Mouse (Mus musculus): Measurements from ENCODE around the gene Tctex1d1.

GRCm38 (mm10) chr4:102930679-102931078, 47.7 kb upstream of the Tctex1d1 start:
- TF ChIP-seq CTCF (IDR thresholded peaks at IDR 0.05; ENCODE audit: extremely low read depth, insufficient read depth, insufficient read length, insufficient replicate concordance) (no peak), POLR2A (IDR thresholded peaks at IDR 0.05; ENCODE audit: low read depth, low read length) (no peak)
